Mouse (Mus musculus): ENCODE data around the gene Fitm2. TPM values are rescaled to one million over a fixed set of nuclear protein-coding genes. Genes with fewer than 3 reads are reported as not detected.

Fitm2 gene
- polyA plus RNA-seq, 1 experiment = 9.0 TPM

GRCm38 (mm10) chr2:163433971-163434370 lies 38.5 kb downstream of the Fitm2 start:
- Histone ChIP-seq H3K4me3 (ENCODE audit: insufficient read depth, poor library complexity, severe bottlenecking) (no peak overlapping the region), H3K27me3 (ENCODE audit: control insufficient read depth, insufficient read depth, insufficient read length) (peaks cover 18% of the 10 kb centered on the region)

GRCm38 (mm10) chr2:163431289-163431688 lies 41.1 kb downstream of the Fitm2 start:
- H3K4me3 ChIP-seq (ENCODE audit: insufficient read depth, poor library complexity, severe bottlenecking) = no peak overlapping the region
- H3K79me3 ChIP-seq (ENCODE audit: low read depth) = no peaks in the 10 kb centered on the region
- no peaks in the 10 kb centered on the region for H3K36me3 ChIP-seq (ENCODE audit: control insufficient read depth, insufficient read depth)
- TF ChIP-seq MYOD1 (IDR thresholded peaks at IDR 0.05; ENCODE audit: control insufficient read depth, insufficient read length, low read depth) = no peak
- no peak for TF ChIP-seq MYOG (IDR thresholded peaks at IDR 0.05; ENCODE audit: control insufficient read depth, extremely low read depth, insufficient read length)
- TF ChIP-seq MAX (IDR thresholded peaks at IDR 0.05) = no peak
- TF ChIP-seq USF1 (IDR thresholded peaks at IDR 0.05; ENCODE audit: low read depth) = no peak
- no peak for TF ChIP-seq CTCF (IDR thresholded peaks at IDR 0.05; ENCODE audit: control insufficient read depth, insufficient read depth, insufficient read length)
- TF ChIP-seq FOSL1 (IDR thresholded peaks at IDR 0.05; ENCODE audit: insufficient read depth, low read length, poor library complexity, severe bottlenecking) = no peak
- TF ChIP-seq CEBPB (IDR thresholded peaks at IDR 0.05; ENCODE audit: low read depth) = no peak
- peaks cover 9% of the 10 kb centered on the region for H3K27me3 ChIP-seq (ENCODE audit: control insufficient read depth, insufficient read depth, insufficient read length)
- no peaks in the 10 kb centered on the region for H3K79me2 ChIP-seq (ENCODE audit: control insufficient read depth, insufficient read depth)
- no peak overlapping the region for H3ac ChIP-seq (ENCODE audit: control insufficient read depth, insufficient read length, low read depth)

More at GRCm38 (mm10) chr2:163433971-163434370, 38.5 kb downstream of the Fitm2 start:
- no peak overlapping the region for H3ac ChIP-seq (ENCODE audit: control insufficient read depth, insufficient read length, low read depth)
- TF ChIP-seq CEBPB (IDR thresholded peaks at IDR 0.05; ENCODE audit: low read depth) (no peak), FOSL1 (IDR thresholded peaks at IDR 0.05; ENCODE audit: insufficient read depth, low read length, poor library complexity, severe bottlenecking) (no peak), MYOG (IDR thresholded peaks at IDR 0.05; ENCODE audit: control insufficient read depth, extremely low read depth, insufficient read length) (no peak), MAX (IDR thresholded peaks at IDR 0.05) (no peak), MYOD1 (IDR thresholded peaks at IDR 0.05; ENCODE audit: control insufficient read depth, insufficient read length, low read depth) (no peak), USF1 (IDR thresholded peaks at IDR 0.05; ENCODE audit: low read depth) (no peak)
- H3K36me3 ChIP-seq (ENCODE audit: control insufficient read depth, insufficient read depth) = no peaks in the 10 kb centered on the region
- H3K79me3 ChIP-seq (ENCODE audit: low read depth) = no peaks in the 10 kb centered on the region
- H3K79me2 ChIP-seq (ENCODE audit: control insufficient read depth, insufficient read depth) = no peaks in the 10 kb centered on the region

- peaks cover 5% of the 10 kb centered on the region for H3K27me3 ChIP-seq (ENCODE audit: control insufficient read depth, insufficient read depth, insufficient read length)
- TF ChIP-seq CEBPB (IDR thresholded peaks at IDR 0.05; ENCODE audit: low read depth) (no peak), MAX (IDR thresholded peaks at IDR 0.05) (no peak), MYOD1 (IDR thresholded peaks at IDR 0.05; ENCODE audit: control insufficient read depth, insufficient read length, low read depth) (no peak), FOSL1 (IDR thresholded peaks at IDR 0.05; ENCODE audit: insufficient read depth, low read length, poor library complexity, severe bottlenecking) (no peak), USF1 (IDR thresholded peaks at IDR 0.05; ENCODE audit: low read depth) (no peak), CTCF (IDR thresholded peaks at IDR 0.05; ENCODE audit: control insufficient read depth, insufficient read depth, insufficient read length) (no peak), MYOG (IDR thresholded peaks at IDR 0.05; ENCODE audit: control insufficient read depth, extremely low read depth, insufficient read length) (no peak)
- no peaks in the 10 kb centered on the region for H3K79me2 ChIP-seq (ENCODE audit: control insufficient read depth, insufficient read depth)
- H3K4me3 ChIP-seq (ENCODE audit: insufficient read depth, poor library complexity, severe bottlenecking) = no peak overlapping the region
- no peaks in the 10 kb centered on the region for H3K79me3 ChIP-seq (ENCODE audit: low read depth)
- H3ac ChIP-seq (ENCODE audit: control insufficient read depth, insufficient read length, low read depth) = no peak overlapping the region
- H3K36me3 ChIP-seq (ENCODE audit: control insufficient read depth, insufficient read depth) = no peaks in the 10 kb centered on the region
Measured at GRCm38 (mm10) chr2:163428346-163429011, 44.0 kb downstream of the Fitm2 start.

GRCm38 (mm10) chr2:163424597-163424996 lies 47.8 kb downstream of the Fitm2 start, which contains the start of gene Oser1:
Oser1 (minus strand) TSS chr2:163424697.
- TF ChIP-seq MYOG (IDR thresholded peaks at IDR 0.05; ENCODE audit: control insufficient read depth, extremely low read depth, insufficient read length) (no peak), CEBPB (IDR thresholded peaks at IDR 0.05; ENCODE audit: low read depth) (no peak), MYOD1 (IDR thresholded peaks at IDR 0.05; ENCODE audit: control insufficient read depth, insufficient read length, low read depth) (no peak), CTCF (IDR thresholded peaks at IDR 0.05; ENCODE audit: control insufficient read depth, insufficient read depth, insufficient read length) (no peak), USF1 (IDR thresholded peaks at IDR 0.05; ENCODE audit: low read depth) (no peak), FOSL1 (IDR thresholded peaks at IDR 0.05; ENCODE audit: insufficient read depth, low read length, poor library complexity, severe bottlenecking) (no peak), MAX (IDR thresholded peaks at IDR 0.05) (no peak)
- Histone ChIP-seq H3K36me3 (ENCODE audit: control insufficient read depth, insufficient read depth) (no peaks in the 10 kb centered on the region), H3ac (ENCODE audit: control insufficient read depth, insufficient read length, low read depth) (no peak within 1 kb of the TSS), H3K79me2 (ENCODE audit: control insufficient read depth, insufficient read depth) (peaks cover 23% of the 10 kb centered on the region), H3K4me3 (ENCODE audit: insufficient read depth, poor library complexity, severe bottlenecking) (no peak within 1 kb of the TSS), H3K27me3 (ENCODE audit: control insufficient read depth, insufficient read depth, insufficient read length) (no peaks in the 10 kb centered on the region), H3K79me3 (ENCODE audit: low read depth) (peaks cover 12% of the 10 kb centered on the region)

GRCm38 (mm10) chr2:163422895-163423660 lies 49.4 kb downstream of the Fitm2 start:
- Histone ChIP-seq H3K27me3 (ENCODE audit: control insufficient read depth, insufficient read depth, insufficient read length) (no peaks in the 10 kb centered on the region), H3K79me2 (ENCODE audit: control insufficient read depth, insufficient read depth) (peaks cover 35% of the 10 kb centered on the region), H3K79me3 (ENCODE audit: low read depth) (peaks cover 21% of the 10 kb centered on the region), H3ac (ENCODE audit: control insufficient read depth, insufficient read length, low read depth) (no peak overlapping the region), H3K4me3 (ENCODE audit: insufficient read depth, poor library complexity, severe bottlenecking) (no peak overlapping the region), H3K36me3 (ENCODE audit: control insufficient read depth, insufficient read depth) (no peaks in the 10 kb centered on the region)
- no peak for TF ChIP-seq USF1 (IDR thresholded peaks at IDR 0.05; ENCODE audit: low read depth)

All from C2C12 (cell line).